Mouse (Mus musculus): Measurements from ENCODE around the gene Eri3.

DNA sequence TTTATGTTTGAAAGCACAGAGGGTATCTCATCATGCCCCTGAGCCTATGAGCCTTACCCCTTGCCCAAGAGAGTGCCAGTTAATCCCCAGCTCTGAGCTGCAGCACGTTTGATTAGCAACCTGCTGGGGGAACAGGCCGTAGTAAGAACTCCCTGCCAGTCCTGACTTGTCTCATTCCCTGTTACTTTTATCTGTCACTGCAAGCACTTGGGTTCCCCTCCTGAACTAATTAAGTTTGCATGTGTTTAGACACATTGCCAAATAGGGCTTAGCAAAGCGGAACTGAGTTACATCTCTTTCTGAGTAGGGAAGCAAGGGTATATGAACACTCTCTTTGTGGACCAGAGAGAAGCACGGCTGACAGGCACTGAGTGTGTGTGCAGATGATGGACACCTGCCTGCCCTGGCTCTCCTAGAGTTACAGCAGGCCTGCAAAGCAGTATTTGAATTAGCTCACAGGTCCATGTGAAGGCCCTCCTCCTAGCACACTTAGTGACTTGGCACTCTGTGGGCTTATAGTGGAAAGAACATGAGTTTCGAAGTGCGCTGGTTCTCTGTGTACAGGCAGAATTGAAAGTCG lies 49.9 kb downstream of the Eri3 start:
- no peak for TF ChIP-seq POLR2A (IDR thresholded peaks at IDR 0.05; ENCODE audit: insufficient read length, low read depth)
- TF ChIP-seq TCF12 (IDR thresholded peaks at IDR 0.05; ENCODE audit: insufficient read depth, poor library complexity, severe bottlenecking) = no peak
- TF ChIP-seq MYOD1 (IDR thresholded peaks at IDR 0.05; ENCODE audit: control insufficient read depth in 1 of 3, insufficient read length in 2 of 3, low read depth in 2 of 3) = no peak
- TF ChIP-seq MAX (IDR thresholded peaks at IDR 0.05; ENCODE audit: low read depth) = no peak
- TF ChIP-seq USF1 (IDR thresholded peaks at IDR 0.05; ENCODE audit: low read depth) = no peak
- no peak for TF ChIP-seq MYOG (IDR thresholded peaks at IDR 0.05; ENCODE audit: control insufficient read depth in 1 of 3, insufficient read depth in 1 of 3, insufficient read length in 2 of 3, low read depth in 2 of 3)
- no peak for TF ChIP-seq CEBPB (IDR thresholded peaks at IDR 0.05; ENCODE audit: insufficient read depth, poor library complexity, severe bottlenecking)
- TF ChIP-seq REST (IDR thresholded peaks at IDR 0.05; ENCODE audit: insufficient read depth, insufficient read length) = no peak
- TF ChIP-seq POLR2AphosphoS2 (IDR thresholded peaks at IDR 0.05; ENCODE audit: insufficient read length, low read depth) = no peak
- no peak for TF ChIP-seq TCF3 (IDR thresholded peaks at IDR 0.05; ENCODE audit: insufficient read length, low read depth)
- no peak for TF ChIP-seq E2F4 (IDR thresholded peaks at IDR 0.05; ENCODE audit: insufficient read depth)
- TF ChIP-seq SRF (IDR thresholded peaks at IDR 0.05; ENCODE audit: control insufficient read depth, insufficient read length, low read depth) = no peak

Data from myocyte (in vitro differentiated cells).